Mouse (Mus musculus) lung, embryonic 15.5 days (tissue): ENCODE measurements around the gene Ugt1a5. TPM values are rescaled to one million over a fixed set of nuclear protein-coding genes. Genes with fewer than 3 reads are reported as not detected.
"Not testable (repeated sequence)": the region's sequence is repeated elsewhere in the genome, so short reads cannot be mapped to it uniquely, and the experiment has no call there.

Source experiments
- ATAC-seq: fragments of 200-750 bp; cut with Nextera tagmentation; 2 replicates; pipeline ENCODE4 v1.8.0; 2017; ENCODE audit warnings: moderate number of reproducible peaks, borderline replicate concordance; ENCODE audit not compliant: low FRiP score, low TSS enrichment; ENCODE audit errors: extremely low read depth
- H3K27ac ChIP-seq: fragments of 300-500 bp; sonication (generic); 2 replicates; pipeline ENCODE4 v1.5.1; 2015; ENCODE audit warnings: moderate library complexity, mild to moderate bottlenecking, inconsistent platforms
- H3K27me3 ChIP-seq: fragments of 300-500 bp; sonication (generic); 2 replicates; pipeline ENCODE4 v1.6.1; 2015; ENCODE audit warnings: inconsistent platforms
- H3K36me3 ChIP-seq: fragments of 300-500 bp; sonication (generic); 2 replicates; pipeline ENCODE4 v1.6.1; 2015; ENCODE audit warnings: inconsistent platforms
- H3K4me1 ChIP-seq: fragments of 300-500 bp; sonication (generic); 2 replicates; pipeline ENCODE4 v1.6.1; 2015; ENCODE audit warnings: inconsistent platforms
- H3K4me2 ChIP-seq: fragments of 300-500 bp; sonication (generic); 2 replicates; pipeline ENCODE4 v1.6.1; 2015; ENCODE audit warnings: inconsistent platforms, mild to moderate bottlenecking, moderate library complexity
- H3K4me3 ChIP-seq: fragments of 300-500 bp; sonication (generic); 2 replicates; pipeline ENCODE4 v1.5.1; 2015; ENCODE audit warnings: mild to moderate bottlenecking, inconsistent platforms
- H3K9ac ChIP-seq: fragments of 300-500 bp; sonication (generic); 2 replicates; pipeline ENCODE4 v1.6.1; 2015; ENCODE audit warnings: inconsistent platforms
- H3K9me3 ChIP-seq: fragments of 300-500 bp; sonication (generic); 2 replicates; pipeline ENCODE4 v1.6.1; 2016; ENCODE audit warnings: inconsistent platforms
- WGBS: fragments of 180-500 bp; shearing (Covaris S2); methylation state at CpG from one replicate; pipeline ENCODE4 v1.1.7; 2015; 5-methylcytosine and 5-hydroxymethylcytosine counted together
- polyA plus RNA-seq: library from polyadenylated mRNA; unstranded; fragments of >200 nt; fragmentation: Nextera tagmentation; extraction: Ambion mirVana; gene quantifications from 2 replicates; pipeline ENCODE4 v1.2.1, GENCODE M21; 2015

Ugt1a5 gene
- polyA plus RNA-seq, 1 experiment from 2014 or later = not detected

DNA sequence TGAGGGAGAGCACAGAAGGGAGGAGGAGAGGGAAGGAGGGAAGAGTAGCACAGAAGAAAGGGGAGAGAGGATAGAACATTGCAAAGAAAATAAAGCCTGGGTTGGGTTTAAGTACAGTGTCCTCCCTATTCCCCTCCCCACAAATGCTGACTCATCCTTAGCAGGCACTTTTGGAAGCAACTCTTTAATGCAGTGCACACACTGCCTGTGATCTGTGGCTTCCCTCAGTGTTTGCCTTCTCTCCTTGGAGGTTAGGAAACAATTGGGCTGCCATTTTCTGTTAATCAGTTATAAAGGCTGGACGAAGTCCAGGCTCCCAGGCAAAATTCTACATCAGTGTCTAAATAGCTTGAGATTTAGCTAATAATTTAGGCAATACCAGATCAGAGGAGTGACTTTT lies 25.3 kb upstream of the Ugt1a5 start:
- H3K27ac ChIP-seq, H3K27me3 ChIP-seq, H3K36me3 ChIP-seq, H3K4me2 ChIP-seq, H3K9me3 ChIP-seq, H3K4me3 ChIP-seq, H3K4me1 ChIP-seq, H3K9ac ChIP-seq: not testable (repeated sequence)
- WGBS = 40% methylated on average over 1 of the region's 1 CpGs
- ATAC-seq = peak; percentile 70; the same call in 1 of the 2 replicates

DNA sequence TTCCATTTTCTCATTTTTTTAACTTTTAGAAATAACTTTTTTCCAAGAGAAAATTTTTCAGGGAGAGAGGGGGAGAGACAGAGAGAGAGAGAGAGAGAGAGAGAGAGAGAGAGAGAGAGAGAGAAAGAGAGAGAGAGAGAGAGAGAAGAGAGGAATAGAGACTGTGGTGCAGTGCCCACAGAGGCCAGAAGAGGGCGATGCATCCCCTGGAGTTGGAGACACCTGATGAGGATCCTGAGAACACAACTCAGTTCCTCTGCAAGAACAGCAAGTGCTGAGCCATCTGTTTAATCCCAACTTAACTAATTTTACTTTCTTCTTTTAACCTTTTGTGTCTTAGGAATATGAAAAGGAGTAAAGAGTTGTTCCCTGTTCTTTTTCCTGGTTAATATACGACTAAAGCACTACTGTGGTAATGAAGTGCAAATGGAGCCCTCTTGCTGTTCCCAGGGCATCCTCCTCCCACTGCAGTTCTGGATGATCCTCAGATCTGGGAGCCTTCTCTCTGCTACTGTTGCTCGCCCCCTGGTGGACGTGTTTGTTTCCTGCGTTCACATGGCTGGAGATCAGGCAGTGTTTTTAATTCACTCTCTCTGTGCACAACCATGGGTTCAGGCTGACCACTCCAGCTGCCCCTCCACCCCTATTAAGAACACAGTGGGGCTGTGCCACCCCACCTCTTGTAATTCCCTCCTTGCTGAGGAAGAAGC lies 21.7 kb upstream of the Ugt1a5 start:
- not testable (repeated sequence) for H3K9me3 ChIP-seq, H3K4me1 ChIP-seq, H3K9ac ChIP-seq, H3K4me2 ChIP-seq, H3K4me3 ChIP-seq, H3K36me3 ChIP-seq, H3K27ac ChIP-seq, H3K27me3 ChIP-seq
- 3% methylated on average over 5 of the region's 5 CpGs for WGBS
- ATAC-seq = 0 out of 2 replicates have a peak, but pooled peaks have one; percentile 39

DNA sequence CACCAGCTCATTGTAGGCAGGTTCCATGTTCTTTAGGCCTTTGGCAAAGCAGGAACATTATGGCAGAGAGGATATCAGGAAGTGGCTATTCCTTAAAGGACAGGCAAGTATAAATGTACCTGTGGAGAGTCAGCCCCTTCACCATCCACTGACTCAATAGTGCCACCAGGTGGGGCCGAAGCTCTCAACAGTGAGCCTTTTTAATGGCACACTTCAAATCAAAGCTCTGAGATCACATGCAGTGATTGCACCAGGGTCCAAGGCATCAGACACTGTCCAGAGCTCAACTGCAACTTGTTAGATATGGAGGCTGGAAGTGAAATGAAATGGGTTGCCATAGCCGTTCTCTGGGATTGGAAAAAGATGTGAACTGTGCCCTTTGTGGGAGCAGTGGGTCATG lies 20.5 kb upstream of the Ugt1a5 start:
- H3K27ac ChIP-seq, H3K9ac ChIP-seq, H3K9me3 ChIP-seq, ATAC-seq, H3K36me3 ChIP-seq, H3K4me3 ChIP-seq, H3K27me3 ChIP-seq, H3K4me2 ChIP-seq, H3K4me1 ChIP-seq: not testable (repeated sequence)
- 69% methylated on average over 2 of the region's 2 CpGs for WGBS

DNA sequence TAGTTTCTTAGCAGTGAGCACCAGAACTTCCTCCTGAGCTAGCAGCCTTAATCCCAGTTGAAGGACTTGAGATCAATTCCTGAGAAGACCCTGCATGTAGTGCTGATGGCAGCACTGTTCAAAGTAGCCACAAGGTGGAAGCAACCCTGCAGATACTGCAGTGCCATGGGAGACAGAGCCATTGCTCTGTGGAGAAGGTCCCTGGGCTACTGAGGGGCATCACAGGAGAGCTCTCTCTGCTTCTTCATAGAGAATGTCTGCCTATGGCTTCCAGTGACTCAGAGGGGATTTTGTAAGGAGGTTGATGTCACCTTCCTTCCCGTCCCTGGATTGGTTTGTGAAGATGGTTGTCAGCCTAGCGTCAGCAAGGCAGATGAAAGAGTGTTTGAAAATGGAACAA lies 15.7 kb upstream of the Ugt1a5 start:
- not testable (repeated sequence) for H3K4me2 ChIP-seq, H3K27ac ChIP-seq, H3K9ac ChIP-seq, H3K4me3 ChIP-seq, H3K9me3 ChIP-seq, ATAC-seq, H3K36me3 ChIP-seq, H3K4me1 ChIP-seq, H3K27me3 ChIP-seq
- 63% methylated on average over 2 of the region's 2 CpGs for WGBS

DNA sequence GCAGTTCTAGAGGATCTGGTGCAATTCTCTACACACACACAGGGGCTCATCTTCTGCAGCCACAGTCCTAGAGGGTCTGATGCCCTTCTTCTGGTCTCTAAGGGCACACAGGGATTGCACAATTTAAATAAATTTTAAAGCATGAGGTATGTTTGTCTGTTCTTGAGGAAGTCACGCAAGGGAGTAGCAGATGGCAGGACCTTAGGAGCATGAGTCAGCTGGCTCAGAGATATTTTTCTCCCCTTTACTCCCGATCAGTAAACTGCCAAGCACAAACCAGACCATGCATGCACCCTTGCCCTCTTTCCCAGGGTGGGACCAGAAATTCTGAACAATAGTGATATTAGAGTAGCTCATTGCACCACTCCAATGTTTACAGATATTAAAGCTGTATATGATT lies 7.4 kb upstream of the Ugt1a5 start:
- H3K36me3 ChIP-seq = no peaks in the 10 kb centered on the region
- no peak overlapping the region for H3K9ac ChIP-seq
- H3K4me3 ChIP-seq = no peak overlapping the region
- no peaks in the 10 kb centered on the region for H3K4me1 ChIP-seq
- no peak overlapping the region for H3K4me2 ChIP-seq
- no peak for ATAC-seq
- no peaks in the 10 kb centered on the region for H3K9me3 ChIP-seq
- WGBS = 73% methylated on average over 2 of the region's 2 CpGs
- no peaks in the 10 kb centered on the region for H3K27me3 ChIP-seq
- no peak overlapping the region for H3K27ac ChIP-seq

DNA sequence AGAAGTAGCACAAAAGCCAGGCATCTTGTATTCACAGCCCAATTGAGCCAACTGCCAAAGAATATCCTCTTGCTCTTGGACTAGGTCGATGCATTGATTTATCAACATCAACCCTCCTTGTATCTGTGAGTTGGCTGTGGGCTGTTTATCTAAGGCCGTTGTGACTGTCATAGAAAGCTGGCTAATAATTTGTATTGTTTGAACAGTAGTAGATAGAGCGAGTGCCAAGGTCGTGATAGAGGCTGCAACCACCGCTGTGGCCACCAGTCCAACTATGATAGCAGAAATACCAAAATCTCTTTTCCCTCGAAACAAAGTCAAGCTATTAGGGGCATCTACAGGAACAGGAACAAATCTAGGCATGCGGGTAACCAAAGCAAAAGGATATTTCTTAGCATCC lies 6.4 kb downstream of the Ugt1a5 start:
- not testable (repeated sequence) for H3K36me3 ChIP-seq, H3K9ac ChIP-seq, H3K27me3 ChIP-seq, H3K27ac ChIP-seq, H3K9me3 ChIP-seq, H3K4me3 ChIP-seq, H3K4me1 ChIP-seq, H3K4me2 ChIP-seq, ATAC-seq
- 74% methylated on average over 7 of the region's 7 CpGs for WGBS

DNA sequence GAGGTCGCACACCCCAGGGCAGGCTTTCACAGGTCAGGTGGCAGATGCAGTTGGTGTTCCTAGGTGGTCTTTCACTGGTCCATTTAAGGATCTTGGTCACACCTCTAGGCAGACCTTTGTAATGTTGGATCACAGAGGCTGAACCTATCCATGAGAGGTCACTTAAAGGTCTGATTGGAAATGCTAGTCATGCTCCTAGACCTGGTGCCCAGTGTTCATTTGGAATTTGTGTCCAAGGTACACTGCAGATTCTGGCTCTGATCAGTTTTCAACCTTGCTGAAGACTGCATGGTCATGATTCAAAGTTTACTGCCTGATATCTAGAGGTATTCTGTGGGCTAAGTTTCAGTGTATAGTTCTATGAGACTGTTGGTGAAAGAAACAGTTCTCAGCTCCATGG lies 13.8 kb downstream of the Ugt1a5 start:
- ATAC-seq = no peak
- no peak overlapping the region for H3K4me3 ChIP-seq
- no peaks in the 10 kb centered on the region for H3K4me1 ChIP-seq
- WGBS = 87% methylated on average over 1 of the region's 1 CpGs
- H3K4me2 ChIP-seq = no peak overlapping the region
- no peaks in the 10 kb centered on the region for H3K27me3 ChIP-seq
- no peaks in the 10 kb centered on the region for H3K36me3 ChIP-seq
- peaks cover 12% of the 10 kb centered on the region for H3K9me3 ChIP-seq
- no peak overlapping the region for H3K9ac ChIP-seq
- no peak overlapping the region for H3K27ac ChIP-seq

DNA sequence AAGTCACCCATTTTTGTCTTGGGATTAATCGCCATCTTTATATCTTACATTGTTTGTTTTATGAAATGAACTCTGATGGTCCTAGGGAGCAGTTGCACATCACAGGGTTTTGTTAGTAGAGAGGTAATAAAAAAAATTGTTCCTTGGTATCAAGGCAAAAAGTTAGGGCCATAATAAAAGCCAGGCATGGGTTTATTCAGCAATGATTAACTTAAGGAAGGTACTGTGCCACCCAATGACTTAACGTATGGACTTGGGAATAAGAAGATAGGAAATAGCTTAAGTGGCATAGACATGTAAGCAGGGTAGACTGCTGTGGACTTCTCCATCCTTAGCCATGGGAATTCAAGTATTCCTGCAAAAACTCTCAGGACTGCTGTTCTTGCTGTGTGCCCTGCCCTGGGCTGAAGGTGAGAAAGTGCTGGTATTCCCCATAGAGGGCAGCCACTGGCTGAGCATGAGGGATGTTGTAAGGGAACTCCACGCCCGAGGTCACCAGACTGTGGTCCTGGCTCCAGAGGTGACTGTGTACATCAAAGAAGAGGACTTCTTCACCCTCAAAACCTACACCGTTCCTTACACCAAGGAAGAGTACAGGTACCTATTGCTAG lies 20.6 kb downstream of the Ugt1a5 start:
- WGBS = 90% methylated on average over 5 of the region's 5 CpGs
- H3K4me3 ChIP-seq = no peak overlapping the region
- H3K27ac ChIP-seq = no peak overlapping the region
- H3K27me3 ChIP-seq = no peaks in the 10 kb centered on the region
- no peak overlapping the region for H3K4me2 ChIP-seq
- H3K9me3 ChIP-seq = no peaks in the 10 kb centered on the region
- no peaks in the 10 kb centered on the region for H3K36me3 ChIP-seq
- no peak overlapping the region for H3K9ac ChIP-seq
- no peaks in the 10 kb centered on the region for H3K4me1 ChIP-seq
- no peak for ATAC-seq

DNA sequence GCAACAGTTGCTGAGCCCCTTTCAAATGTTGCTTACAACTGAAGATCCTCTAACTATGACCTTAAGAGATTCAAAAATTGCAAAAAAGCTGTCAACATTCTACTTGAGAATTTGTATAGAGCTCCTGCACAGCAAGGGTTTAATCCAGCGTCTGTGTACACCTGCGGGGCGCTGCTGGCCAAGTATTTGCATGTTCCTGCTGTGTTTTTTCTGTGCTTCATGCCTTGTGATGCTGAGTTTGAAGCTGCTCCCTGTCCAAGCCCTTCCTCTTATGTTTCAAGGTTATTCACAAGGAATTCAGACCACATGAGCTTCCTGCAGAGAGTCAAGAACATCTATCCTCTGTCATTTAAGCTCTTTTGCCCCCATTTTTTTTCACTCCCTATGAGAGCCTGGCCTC lies 26.3 kb downstream of the Ugt1a5 start:
- no peaks in the 10 kb centered on the region for H3K9me3 ChIP-seq
- no peak overlapping the region for H3K4me3 ChIP-seq
- H3K36me3 ChIP-seq = no peaks in the 10 kb centered on the region
- H3K9ac ChIP-seq = no peak overlapping the region
- no peak overlapping the region for H3K27ac ChIP-seq
- no peaks in the 10 kb centered on the region for H3K4me1 ChIP-seq
- H3K4me2 ChIP-seq = no peak overlapping the region
- H3K27me3 ChIP-seq = no peaks in the 10 kb centered on the region
- no peak for ATAC-seq
- WGBS = 74% methylated on average over 3 of the region's 3 CpGs

DNA sequence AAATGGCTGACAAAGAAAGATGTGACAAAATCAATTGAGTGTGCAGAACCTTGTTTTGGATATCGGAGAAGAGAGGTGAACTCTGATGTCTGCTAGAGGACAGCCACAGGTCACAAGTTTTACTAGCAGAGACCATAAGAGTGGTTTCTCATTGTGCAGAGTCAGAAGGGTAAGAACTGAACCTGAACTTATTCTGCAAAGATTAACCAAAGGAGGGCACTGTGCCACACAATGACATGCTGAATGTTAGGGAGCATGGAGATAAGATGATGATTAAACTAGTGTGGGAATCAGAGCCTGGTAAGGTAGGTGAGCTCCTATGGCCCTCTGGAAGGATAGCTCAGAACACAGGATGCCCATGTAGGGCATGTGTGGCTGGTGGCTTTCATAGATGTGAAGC lies 29.9 kb downstream of the Ugt1a5 start:
- no peaks in the 10 kb centered on the region for H3K36me3 ChIP-seq
- H3K27ac ChIP-seq = no peak overlapping the region
- no peaks in the 10 kb centered on the region for H3K4me1 ChIP-seq
- H3K27me3 ChIP-seq = no peaks in the 10 kb centered on the region
- H3K4me3 ChIP-seq = no peak overlapping the region
- WGBS = 81% methylated on average over 1 of the region's 1 CpGs
- no peaks in the 10 kb centered on the region for H3K9me3 ChIP-seq
- no peak for ATAC-seq
- H3K9ac ChIP-seq = no peak overlapping the region
- no peak overlapping the region for H3K4me2 ChIP-seq

DNA sequence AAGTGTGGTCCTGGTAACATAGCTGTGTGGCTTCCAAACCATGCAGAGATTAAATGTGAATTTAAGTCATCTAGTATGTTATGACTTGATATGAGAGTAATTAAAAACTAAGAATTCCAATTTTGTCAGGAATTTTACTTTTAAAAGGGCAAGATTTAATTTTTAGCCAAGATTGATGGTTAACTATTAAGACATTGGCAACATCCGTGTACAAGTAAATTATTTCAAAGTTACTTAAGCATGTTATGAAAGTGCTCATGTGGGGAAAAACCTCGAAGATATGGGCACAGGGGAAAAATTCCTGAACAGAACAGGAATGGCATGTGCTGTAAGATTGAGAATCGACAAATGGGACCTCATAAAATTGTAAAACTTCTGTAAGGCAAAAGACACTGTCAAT lies 31.6 kb downstream of the Ugt1a5 start:
- no peaks in the 10 kb centered on the region for H3K27me3 ChIP-seq
- no peaks in the 10 kb centered on the region for H3K4me1 ChIP-seq
- no peaks in the 10 kb centered on the region for H3K9me3 ChIP-seq
- no peak overlapping the region for H3K27ac ChIP-seq
- ATAC-seq = no peak
- H3K36me3 ChIP-seq = no peaks in the 10 kb centered on the region
- H3K4me3 ChIP-seq = no peak overlapping the region
- no peak overlapping the region for H3K4me2 ChIP-seq
- 63% methylated on average over 3 of the region's 3 CpGs for WGBS
- H3K9ac ChIP-seq = no peak overlapping the region

DNA sequence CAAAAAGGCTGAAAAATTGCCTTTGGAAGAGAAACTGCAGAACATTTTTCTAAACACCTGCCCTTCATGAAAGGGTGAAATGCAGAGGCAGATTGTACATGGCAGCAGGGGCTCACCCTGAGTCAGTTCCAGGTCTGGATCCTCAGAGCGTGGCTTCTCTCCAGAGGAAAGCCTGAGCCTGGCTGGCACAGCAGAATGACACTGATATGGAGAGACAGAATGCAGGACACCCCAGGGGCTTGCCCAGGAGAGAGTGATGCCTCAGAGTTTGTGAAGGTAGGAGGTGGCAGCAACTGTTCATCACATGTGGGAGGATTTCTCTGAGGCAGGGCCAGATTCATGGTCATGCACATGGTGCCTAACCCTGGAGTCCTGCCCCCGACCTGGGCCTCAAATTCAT lies 34.2 kb downstream of the Ugt1a5 start:
- Histone ChIP-seq H3K27me3 (no peaks in the 10 kb centered on the region), H3K4me3 (no peak overlapping the region), H3K27ac (no peak overlapping the region), H3K4me2 (no peak overlapping the region), H3K9ac (no peak overlapping the region), H3K36me3 (no peaks in the 10 kb centered on the region), H3K9me3 (no peaks in the 10 kb centered on the region), H3K4me1 (no peaks in the 10 kb centered on the region)
- ATAC-seq = no peak
- WGBS = 54% methylated on average over 2 of the region's 2 CpGs

DNA sequence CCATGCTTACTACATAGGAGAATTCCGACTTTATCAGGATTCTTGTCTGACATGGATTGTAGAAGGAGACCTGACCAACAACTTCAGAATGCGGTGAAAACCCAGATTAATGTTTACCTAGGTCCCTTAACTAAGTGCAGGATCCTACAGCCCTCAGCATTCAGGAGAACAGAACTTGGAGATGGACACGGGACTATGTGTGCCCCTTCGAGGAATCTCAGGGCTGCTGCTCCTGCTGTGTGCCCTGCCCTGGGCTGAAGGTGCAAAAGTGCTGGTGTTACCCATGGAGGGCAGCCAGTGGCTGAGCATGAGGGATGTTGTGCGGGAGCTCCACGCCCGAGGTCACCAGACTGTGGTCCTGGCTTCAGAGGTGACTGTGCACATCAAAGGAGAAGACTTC lies 34.6 kb downstream of the Ugt1a5 start, which contains the start of gene Ugt1a2:
Ugt1a2 (plus strand) TSS at position 146 of the 400 bp plus-strand sequence.
- ATAC-seq = no peak
- no peak within 1 kb of the TSS for H3K27ac ChIP-seq
- H3K9ac ChIP-seq = no peak within 1 kb of the TSS
- no peaks in the 10 kb centered on the region for H3K27me3 ChIP-seq
- 62% methylated on average over 7 of the region's 7 CpGs for WGBS
- H3K9me3 ChIP-seq = no peaks in the 10 kb centered on the region
- no peak within 1 kb of the TSS for H3K4me2 ChIP-seq
- no peaks in the 10 kb centered on the region for H3K36me3 ChIP-seq
- H3K4me3 ChIP-seq = no peak within 1 kb of the TSS
- H3K4me1 ChIP-seq = no peaks in the 10 kb centered on the region
